Mouse (Mus musculus) thymus, adult 2 months (tissue): ENCODE data around the gene Ergic2. TPM values are rescaled to one million over a fixed set of nuclear protein-coding genes. Genes with fewer than 3 reads are reported as not detected.

Experiments used
- DNase-seq: peaks from one replicate; pipeline ENCODE4 v3.0.0; 2021
- H3K27ac ChIP-seq: fragments of 200-500 bp; 2 replicates; pipeline ENCODE4 v1.5.1; 2012; ENCODE audit warnings: low read length, control low read depth; ENCODE audit not compliant: control insufficient read depth, insufficient read depth
- H3K27me3 ChIP-seq: fragments of 200-500 bp; 2 replicates; pipeline ENCODE4 v1.6.1; 2012; ENCODE audit warnings: mild to moderate bottlenecking, low read length, moderate library complexity, mixed read lengths; ENCODE audit not compliant: control insufficient read depth, insufficient read depth
- H3K36me3 ChIP-seq: fragments of 200-500 bp; 2 replicates; pipeline ENCODE4 v1.6.1; 2012; ENCODE audit warnings: mild to moderate bottlenecking, low read length, moderate library complexity; ENCODE audit not compliant: control insufficient read depth, insufficient read depth
- H3K4me1 ChIP-seq: fragments of 200-500 bp; replicated peaks from 2 replicates; pipeline ENCODE4 v1.6.1; 2012; ENCODE audit warnings: low read length; ENCODE audit not compliant: control insufficient read depth, insufficient read depth
- H3K4me3 ChIP-seq: fragments of 200-500 bp; 2 replicates; pipeline ENCODE4 v1.5.1; 2012; ENCODE audit warnings: mild to moderate bottlenecking, low read length, control low read depth, moderate library complexity; ENCODE audit not compliant: control insufficient read depth, insufficient read depth
- CTCF ChIP-seq: fragments of 200-500 bp; IDR thresholded peaks from 2 replicates; pipeline ENCODE4 v1.5.1; 2012; ENCODE audit warnings: mild to moderate bottlenecking, control low read depth, low read length, moderate library complexity, borderline replicate concordance; ENCODE audit not compliant: control insufficient read depth, poor library complexity, insufficient read depth; ENCODE audit errors: extremely low read depth
- POLR2A ChIP-seq: fragments of 200-500 bp; IDR thresholded peaks from 2 replicates; pipeline ENCODE4 v1.6.1; 2012; ENCODE audit warnings: mild to moderate bottlenecking, low read length, control low read depth, moderate library complexity; ENCODE audit not compliant: control insufficient read depth, poor library complexity, insufficient read depth; ENCODE audit errors: extremely low read depth
- WGBS: fragments of 180-500 bp; shearing (Covaris S2); methylation state at CpG from one replicate; pipeline ENCODE4 v1.1.7; 2018; 5-methylcytosine and 5-hydroxymethylcytosine counted together
- polyA plus RNA-seq: library from polyadenylated mRNA; depleted of rRNA; stranded (reverse); fragments of >200 nt; gene quantifications from 2 replicates; pipeline ENCODE4 v1.2.3, GENCODE M21; 2012

Gene Ergic2
- polyA plus RNA-seq, 1 experiment: 32.3 TPM

DNA sequence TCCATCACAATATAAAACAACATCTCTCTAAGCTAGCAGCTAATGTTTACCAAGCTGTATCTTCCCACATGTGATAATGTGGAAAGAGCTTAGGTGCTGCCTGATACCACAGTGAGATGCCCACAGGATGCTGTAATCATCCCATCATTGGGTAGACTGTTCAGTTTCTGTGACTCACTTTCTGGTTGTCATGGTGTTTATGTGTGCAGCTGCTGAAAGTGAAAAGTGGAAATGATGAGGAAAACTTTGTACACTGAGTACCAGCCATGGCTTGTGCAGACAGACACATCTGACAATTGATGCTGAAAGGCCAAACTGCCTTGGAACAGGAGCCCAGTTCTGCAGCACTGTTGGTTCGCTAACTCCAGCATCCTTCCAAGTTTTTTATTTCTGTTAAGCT lies 27.1 kb upstream of the Ergic2 start:
- WGBS: 90% methylated on average over 1 of the region's 1 CpGs

DNA sequence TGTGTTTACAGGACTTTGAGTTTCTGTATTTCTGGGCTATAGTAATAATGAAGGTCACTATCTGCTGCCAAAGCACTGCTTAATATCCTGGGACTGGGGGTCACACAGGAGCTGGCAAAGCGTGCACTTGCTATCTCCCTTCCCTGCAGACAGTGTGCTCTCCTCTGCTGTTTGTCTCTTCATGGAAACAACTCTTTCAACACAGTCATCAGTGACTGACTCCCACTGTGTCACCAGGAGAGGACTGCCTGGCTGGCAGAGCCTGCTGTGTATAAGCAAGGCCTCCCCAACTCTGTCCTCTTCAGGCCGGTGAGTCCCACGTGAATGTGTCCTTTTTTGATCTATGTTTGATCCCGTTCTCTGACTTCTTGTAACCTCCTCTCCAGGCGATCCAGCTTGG lies 25.3 kb upstream of the Ergic2 start:
- no peak for DNase-seq
- TF ChIP-seq CTCF: no peak
- TF ChIP-seq POLR2A: no peak
- no peaks in the 10 kb centered on the region for H3K36me3 ChIP-seq
- H3K4me1 ChIP-seq: no peaks in the 10 kb centered on the region
- H3K27me3 ChIP-seq: no peaks in the 10 kb centered on the region
- H3K4me3 ChIP-seq: no peak overlapping the region
- H3K27ac ChIP-seq: no peak overlapping the region
- 94% methylated on average over 5 of the region's 5 CpGs for WGBS

More for the DNA sequence above, 27.1 kb upstream of the Ergic2 start:
- no peaks in the 10 kb centered on the region for H3K4me1 ChIP-seq
- TF ChIP-seq CTCF (no peak), POLR2A (no peak)
- H3K27me3 ChIP-seq: no peaks in the 10 kb centered on the region
- H3K27ac ChIP-seq: no peak overlapping the region
- H3K4me3 ChIP-seq: no peak overlapping the region
- H3K36me3 ChIP-seq: no peaks in the 10 kb centered on the region
- DNase-seq: no peak

DNA sequence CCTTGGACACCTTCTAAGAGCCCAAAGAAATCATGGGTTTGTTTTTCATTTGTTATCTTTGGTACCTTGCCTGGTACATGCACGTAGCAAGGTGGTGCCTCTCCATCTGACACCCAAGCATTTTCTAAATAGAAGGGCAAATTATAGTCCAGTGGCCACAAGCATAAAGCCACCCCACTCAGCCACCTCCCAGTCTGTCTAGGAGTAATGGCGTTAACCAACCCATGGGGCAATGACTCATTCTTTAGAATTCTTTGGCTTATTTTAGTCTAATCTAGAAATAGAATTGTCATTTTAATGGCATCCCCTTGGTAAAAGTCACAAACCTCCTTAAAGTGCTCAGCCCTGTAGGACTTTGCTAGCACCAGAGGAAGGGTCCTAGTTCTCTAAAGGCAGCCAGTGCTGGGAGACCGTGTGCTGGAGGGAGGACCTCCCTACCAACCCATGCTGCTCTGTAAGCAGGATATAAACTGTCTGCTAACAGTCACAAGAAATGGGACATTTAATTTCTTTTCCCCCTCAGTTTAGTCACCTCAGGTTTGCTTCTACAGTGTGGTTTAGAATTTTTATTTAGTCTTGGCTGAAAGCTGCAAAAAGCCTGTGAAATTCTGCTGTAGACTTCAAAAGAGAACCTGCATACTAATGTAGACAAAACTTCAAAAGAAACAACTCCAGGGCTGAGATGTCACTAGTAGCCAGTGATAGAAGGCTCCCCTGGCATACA lies 22.1 kb upstream of the Ergic2 start:
- 91% methylated on average over 3 of the region's 3 CpGs for WGBS
- no peaks in the 10 kb centered on the region for H3K27me3 ChIP-seq
- DNase-seq: no peak
- TF ChIP-seq CTCF (no peak), POLR2A (no peak)
- H3K36me3 ChIP-seq: no peaks in the 10 kb centered on the region
- no peaks in the 10 kb centered on the region for H3K4me1 ChIP-seq
- H3K27ac ChIP-seq: no peak overlapping the region
- no peak overlapping the region for H3K4me3 ChIP-seq

DNA sequence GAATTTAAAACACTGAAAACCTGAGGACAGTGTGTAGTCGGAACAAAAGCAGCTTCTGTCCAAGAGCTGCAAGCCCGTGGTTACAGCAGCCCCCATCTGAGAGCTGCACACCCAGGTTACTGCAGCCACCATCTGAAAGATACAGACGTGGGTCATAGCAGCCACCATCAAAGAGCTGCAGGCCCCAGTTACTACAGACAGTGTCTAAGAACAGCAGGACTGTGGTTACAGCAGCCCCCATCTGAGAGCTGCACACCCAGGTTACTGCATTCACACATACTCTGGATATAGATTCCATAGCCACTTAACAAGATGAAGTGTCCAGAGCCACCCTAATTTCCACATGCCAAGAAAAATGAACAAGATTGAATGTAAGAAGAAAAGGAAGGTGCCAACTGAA lies 15.4 kb upstream of the Ergic2 start:
- WGBS: 66% methylated on average over 3 of the region's 3 CpGs
- DNase-seq: no peak
- Histone ChIP-seq H3K4me3 (no peak overlapping the region), H3K27ac (no peak overlapping the region), H3K27me3 (no peaks in the 10 kb centered on the region), H3K36me3 (no peaks in the 10 kb centered on the region), H3K4me1 (no peaks in the 10 kb centered on the region)
- TF ChIP-seq CTCF: no peak
- no peak for TF ChIP-seq POLR2A

DNA sequence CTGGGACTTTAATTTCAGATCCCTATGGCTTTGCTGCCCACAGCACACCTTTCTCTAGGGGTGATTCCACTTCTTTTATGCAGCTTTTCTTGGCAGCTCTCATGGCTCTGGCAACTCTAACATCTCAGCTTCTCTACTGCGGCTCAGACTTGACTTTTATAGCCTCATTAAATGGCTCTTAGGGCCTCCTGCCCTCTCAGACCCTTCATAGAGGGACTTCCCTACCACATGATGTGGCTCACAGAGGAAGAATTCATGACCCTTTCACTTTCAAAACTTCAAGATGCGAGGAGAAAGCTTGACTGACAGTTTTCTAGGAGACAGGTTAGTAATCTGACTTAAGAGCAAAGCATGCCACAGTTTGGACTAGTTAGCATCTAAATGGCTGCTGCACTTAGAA lies 10.5 kb upstream of the Ergic2 start:
- Histone ChIP-seq H3K4me1 (no peaks in the 10 kb centered on the region), H3K27me3 (no peaks in the 10 kb centered on the region), H3K4me3 (no peak overlapping the region), H3K27ac (no peak overlapping the region), H3K36me3 (no peaks in the 10 kb centered on the region)
- WGBS: 84% methylated on average over 2 of the region's 2 CpGs
- DNase-seq: no peak
- TF ChIP-seq POLR2A: no peak
- no peak for TF ChIP-seq CTCF

DNA sequence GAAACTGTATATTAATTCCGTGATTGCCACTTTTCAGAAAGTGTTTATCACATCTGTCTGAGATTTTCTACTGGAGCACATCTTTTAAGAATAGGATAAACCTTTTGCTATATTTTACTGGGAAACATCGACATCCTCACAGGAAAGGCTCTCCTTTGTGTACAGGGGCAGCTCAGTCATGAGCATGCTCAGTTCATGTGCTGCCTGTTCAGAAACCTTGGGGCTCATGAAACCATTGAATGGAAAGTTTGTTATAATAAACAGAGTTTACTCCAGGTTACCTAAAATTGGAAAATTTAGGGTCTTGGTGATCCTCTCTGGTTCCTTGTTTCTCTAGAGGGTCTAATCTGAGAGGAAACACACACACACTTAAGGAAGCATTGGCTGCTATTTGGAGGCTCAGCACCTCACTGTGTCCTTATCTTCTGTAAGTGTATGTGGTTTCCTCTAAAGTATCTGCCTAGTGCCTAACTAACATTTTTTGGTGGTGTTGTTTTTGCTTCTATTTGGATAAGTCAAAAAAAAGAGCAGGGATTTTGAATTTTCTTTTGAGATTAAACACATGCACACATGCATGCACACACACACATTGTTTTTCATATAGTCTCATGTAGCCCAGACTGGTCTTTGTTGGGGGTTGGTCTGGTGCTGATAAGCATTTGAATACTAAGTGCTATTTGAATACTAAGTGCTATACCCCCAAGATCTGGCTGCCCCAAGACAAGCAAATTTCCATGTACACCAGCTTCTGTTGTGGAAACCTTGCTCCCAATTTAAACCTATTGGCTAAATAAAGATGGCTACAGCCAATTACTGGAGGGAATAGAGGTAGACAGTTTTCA lies 6.3 kb upstream of the Ergic2 start:
- Histone ChIP-seq H3K4me1 (no peaks in the 10 kb centered on the region), H3K4me3 (no peak overlapping the region), H3K27me3 (no peaks in the 10 kb centered on the region), H3K36me3 (no peaks in the 10 kb centered on the region), H3K27ac (no peak overlapping the region)
- TF ChIP-seq CTCF: no peak
- no peak for TF ChIP-seq POLR2A
- DNase-seq: no peak
- WGBS: 65% methylated on average over 2 of the region's 2 CpGs

DNA sequence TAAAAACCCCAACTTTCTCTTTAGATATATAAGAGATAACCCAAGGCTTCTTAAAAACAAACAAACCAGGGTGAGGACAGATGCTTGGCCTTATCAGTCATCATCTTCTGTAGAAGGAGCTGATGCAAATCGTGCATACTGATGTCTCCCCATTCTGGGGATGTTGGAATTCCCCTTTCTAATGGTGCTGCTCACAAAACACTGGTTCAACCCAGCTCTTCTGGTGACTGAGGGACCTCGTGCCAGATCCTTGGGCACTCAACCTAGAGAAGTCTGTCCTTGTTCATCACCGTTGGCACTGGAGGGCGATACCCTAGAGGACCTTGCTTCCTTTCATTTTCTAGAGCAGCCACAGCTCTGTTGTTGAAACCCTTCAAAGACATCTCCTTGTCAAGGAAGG lies 4.6 kb upstream of the Ergic2 start:
- TF ChIP-seq POLR2A (no peak), CTCF (no peak)
- Histone ChIP-seq H3K4me3 (no peak overlapping the region), H3K4me1 (no peaks in the 10 kb centered on the region), H3K36me3 (no peaks in the 10 kb centered on the region), H3K27me3 (no peaks in the 10 kb centered on the region), H3K27ac (no peak overlapping the region)
- 89% methylated on average over 4 of the region's 4 CpGs for WGBS
- no peak for DNase-seq
